Mouse (Mus musculus) CD4-positive, CD25-positive, alpha-beta regulatory T cell, adult 4 months (primary cell): ENCODE measurements around the gene Casq2. TPM values are rescaled to one million over a fixed set of nuclear protein-coding genes. Genes with fewer than 3 reads are reported as not detected.

ENCODE experiments used
- ATAC-seq: one replicate; pipeline ENCODE4 v1.8.0; 2017
- polyA plus RNA-seq, 2 experiments: library from polyadenylated mRNA; unstranded; fragments of 100-300 nt; shearing (Covaris generic); gene quantifications; one replicate each; pipeline ENCODE4 v1.2.1; 2017

Gene Casq2
- polyA plus RNA-seq, 2 experiments from 2014 or later: not detected

DNA sequence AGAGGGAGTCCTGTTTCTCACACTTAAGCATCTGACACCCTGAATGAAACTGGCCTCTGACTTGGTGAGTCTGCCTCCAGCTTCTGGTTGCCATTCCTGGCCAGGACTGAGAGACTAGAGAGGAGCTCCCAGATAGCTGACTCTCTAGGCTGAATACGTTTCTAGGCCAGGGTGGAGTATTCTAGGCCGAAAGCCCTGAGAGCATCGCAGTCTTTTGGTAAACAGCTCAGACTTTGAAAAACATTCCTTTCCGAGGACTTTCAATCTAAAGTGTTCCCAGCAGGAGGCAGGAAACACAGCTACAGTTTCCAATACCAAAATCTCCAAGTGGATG is 80.0 kb downstream of the Casq2 start:
- ATAC-seq: no peak

DNA sequence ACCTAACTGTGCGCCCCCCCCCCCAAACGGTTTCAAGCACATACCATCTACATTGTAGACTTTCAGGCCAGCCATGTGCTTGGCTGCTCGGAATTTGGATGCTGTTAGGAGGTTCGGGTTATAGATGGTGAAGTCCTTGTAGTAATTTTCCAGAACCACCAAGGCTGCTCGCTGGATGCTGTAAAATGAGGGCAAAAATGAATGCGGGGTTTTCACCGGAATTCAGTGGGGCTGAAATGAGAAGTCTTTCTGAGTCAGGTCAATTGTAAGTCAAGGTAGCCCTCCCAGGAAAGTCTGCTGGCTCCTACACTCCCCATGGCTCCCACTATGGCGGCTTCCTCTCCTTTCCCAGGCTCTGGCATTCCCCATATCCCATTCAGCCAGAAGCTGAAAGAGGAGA is 80.6 kb downstream of the Casq2 start:
- no peak for ATAC-seq

DNA sequence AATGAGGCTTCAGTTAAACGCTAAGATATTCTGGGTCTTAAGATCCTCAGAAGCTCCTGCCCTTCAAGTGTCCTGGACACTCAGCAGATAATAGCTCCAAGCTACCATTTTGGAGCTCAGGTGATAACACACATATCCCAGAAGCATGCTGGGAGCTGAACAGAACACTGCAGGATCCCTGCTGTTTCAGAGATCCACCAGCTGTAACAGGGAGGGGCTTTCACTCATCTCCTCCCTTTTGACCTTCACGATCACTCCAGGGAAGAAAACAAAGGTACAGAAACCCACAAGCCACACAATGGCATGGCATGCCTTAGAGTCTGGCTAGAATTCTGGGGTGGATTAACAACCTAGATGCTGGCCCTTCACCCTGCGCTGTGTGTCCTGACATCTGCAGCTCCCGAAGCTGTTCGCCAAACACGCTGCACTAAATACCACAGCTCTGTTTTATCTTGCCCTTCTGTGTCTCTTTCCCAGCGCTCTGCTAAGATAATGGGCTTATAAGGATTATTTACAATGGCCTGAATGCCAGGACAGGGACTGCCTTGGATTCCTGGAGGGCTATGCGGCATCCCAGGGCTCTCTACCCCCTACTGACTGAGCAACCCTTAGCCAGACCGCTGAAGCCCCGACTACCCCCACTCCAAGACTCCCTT is 81.5 kb downstream of the Casq2 start:
- ATAC-seq: no peak

GRCm38 (mm10) chr3:102169197-102169905 is 83.1 kb downstream of the Casq2 start:
- no peak for ATAC-seq

- ATAC-seq: no peak
Measured at GRCm38 (mm10) chr3:102174118-102174865, 88.1 kb downstream of the Casq2 start.

GRCm38 (mm10) chr3:102175701-102176100 is 89.5 kb downstream of the Casq2 start:
- no peak for ATAC-seq

- no peak for ATAC-seq
Measured at GRCm38 (mm10) chr3:102176116-102176515, 89.9 kb downstream of the Casq2 start.

- ATAC-seq: no peak
Measured at GRCm38 (mm10) chr3:102177837-102178615, 91.8 kb downstream of the Casq2 start.

- ATAC-seq: no peak
Measured at GRCm38 (mm10) chr3:102179869-102180268, 93.7 kb downstream of the Casq2 start.

DNA sequence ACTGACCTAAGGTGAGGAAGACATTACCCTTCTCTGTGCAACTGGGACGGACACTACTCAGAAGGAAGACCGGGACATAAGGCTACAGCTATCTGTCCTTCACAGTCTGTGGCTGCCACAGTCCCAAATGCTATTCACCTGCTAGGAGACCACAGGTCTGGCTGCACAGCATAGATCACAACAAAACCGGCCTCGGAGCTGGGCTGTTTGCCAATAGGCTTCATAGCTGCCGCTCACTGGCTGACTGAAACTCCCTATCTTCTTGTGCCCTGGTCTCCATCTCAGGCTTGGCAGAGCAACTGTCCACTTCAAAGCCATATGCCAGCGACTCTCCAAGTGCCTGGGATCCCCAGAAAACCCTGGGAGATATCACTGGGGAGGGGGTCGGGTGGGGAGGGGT is 94.5 kb downstream of the Casq2 start:
- ATAC-seq: no peak

DNA sequence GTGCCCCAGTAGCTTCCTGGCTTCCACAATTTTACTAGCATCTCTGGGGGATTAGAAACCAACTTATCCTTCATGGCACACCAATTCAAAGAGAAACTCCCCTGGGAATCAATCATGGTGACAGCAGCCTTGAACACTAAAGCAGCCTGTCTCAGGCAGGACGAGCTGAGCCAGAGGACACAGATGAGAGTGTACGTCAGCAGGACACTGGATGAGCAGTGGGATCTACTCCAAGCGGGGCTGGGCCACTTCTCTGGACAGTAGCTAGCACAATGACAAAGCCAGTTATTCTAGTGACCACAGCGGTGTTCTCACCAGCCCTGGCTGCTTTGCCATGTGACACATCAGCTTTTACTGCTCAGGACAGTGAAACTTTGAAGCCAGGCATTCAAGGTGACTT is 95.0 kb downstream of the Casq2 start:
- ATAC-seq: no peak

- ATAC-seq: no peak
Measured at GRCm38 (mm10) chr3:102182601-102183000, 96.4 kb downstream of the Casq2 start.

DNA sequence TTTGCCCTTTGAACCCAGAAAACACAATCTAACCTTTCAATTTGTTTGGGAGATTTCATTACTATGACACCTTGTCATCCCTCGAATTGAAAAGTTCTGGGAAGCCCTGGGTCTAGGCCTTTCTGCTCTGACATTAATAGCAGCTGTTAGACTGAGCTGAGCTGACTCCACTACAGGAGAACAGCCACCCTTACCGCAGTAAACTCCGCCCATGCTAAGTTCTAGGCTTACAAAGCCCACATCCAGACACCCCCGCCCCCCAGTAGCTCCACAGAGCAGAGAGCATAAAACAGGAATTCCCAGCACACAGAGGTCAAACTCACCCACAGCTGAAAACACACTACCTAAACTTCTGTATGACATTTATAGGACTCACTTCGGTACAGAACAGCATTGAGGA is 98.5 kb downstream of the Casq2 start:
- no peak for ATAC-seq

DNA sequence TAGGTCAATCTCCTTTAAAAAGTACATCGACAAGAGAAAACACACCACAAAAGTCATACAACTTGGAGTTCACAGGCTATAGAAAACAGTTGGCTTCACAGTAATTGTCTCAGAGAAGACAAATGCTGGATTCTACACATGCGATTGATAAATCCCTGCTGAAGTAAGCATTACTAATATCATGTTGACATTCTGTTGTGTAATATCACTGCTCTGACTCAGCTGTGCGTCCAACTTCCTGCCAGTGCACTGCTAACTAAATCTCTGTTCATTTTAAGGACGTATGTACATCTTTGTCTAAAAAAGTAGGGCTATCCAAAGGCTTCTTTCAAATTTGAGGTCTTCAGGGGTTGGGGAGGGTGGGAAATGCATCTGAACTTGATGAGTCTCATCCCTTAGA is 101.2 kb downstream of the Casq2 start:
- no peak for ATAC-seq

DNA sequence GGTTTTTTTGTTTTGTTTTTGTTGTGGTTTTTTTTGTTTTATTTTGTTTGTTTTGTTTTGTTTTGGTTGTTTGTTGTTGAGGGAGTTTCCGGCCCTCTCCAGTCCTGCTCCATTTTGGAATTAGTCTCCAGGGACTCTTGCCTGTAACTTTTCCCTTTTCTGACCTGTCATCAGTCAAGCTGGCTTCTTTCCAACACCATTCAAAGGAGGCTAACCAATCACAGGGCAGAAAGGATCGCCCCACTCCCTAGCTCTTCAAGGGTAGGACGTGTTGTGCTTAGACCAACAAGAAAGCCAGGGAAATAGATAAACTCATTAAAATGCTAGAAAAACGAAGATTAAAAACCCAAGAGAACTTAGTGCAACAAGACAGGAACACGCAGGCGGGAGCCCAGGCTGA is 102.8 kb downstream of the Casq2 start:
- no peak for ATAC-seq

- no peak for ATAC-seq
Measured at GRCm38 (mm10) chr3:102190015-102190414, 103.8 kb downstream of the Casq2 start.

GRCm38 (mm10) chr3:102190642-102191041 is 104.4 kb downstream of the Casq2 start:
- ATAC-seq: no peak

DNA sequence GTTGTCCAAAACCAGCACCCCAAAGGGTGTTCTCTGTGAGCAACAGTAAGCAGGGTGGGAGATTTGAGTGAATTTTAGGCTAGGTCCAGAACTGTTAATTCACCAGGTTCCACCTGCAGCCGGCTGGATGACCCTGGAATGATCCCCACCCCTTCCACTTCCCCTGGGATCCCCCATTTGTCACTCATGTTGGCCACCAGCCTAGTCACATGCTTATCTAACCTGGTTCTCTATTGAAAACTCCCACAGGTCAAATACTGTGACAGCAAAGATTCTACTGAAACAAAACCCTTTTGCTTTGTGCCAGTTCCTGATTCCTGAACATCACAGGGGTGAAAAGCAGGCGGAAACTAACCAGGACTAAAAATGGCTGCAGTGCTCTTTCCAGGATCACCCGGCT is 105.4 kb downstream of the Casq2 start:
- no peak for ATAC-seq

GRCm38 (mm10) chr3:102192621-102193020 is 106.4 kb downstream of the Casq2 start:
- ATAC-seq: no peak

DNA sequence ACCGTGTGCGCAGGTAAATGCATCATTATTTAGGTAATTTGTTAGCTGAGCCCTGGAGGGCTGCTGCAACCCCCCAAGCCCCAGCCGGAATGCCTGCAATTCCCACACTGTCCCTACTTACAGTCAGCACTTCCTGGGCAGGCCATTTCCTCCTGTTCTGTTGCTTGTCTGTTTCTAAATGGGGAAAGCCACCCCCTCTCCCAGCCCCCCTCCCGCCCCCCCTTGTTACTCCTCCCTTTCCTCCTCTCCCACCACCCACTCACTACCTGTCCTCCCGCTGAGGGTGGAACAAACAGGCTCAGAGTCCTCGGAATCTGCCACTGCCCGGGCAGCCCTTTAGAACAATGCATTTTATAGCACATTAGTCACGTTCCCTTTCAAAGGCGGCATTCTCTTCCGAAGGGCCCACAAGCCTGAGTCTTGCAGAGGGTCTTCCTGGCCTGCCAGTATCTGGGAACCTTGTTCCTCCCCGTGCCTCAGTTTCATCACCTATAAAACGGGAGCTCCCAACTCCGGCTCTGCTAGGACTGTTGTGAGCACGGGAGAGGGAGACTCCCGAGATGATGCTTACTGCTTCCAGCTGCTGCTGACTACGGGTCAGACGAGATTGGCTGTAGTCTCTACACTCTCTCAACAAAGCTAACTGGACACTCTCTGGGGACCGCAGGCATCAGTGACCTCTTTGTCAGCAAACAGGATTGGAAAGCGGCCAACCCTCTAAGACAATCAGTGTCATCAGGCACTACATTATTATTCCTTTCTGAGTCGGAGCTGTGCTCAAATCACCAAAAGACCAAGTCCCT is 107.5 kb downstream of the Casq2 start:
- no peak for ATAC-seq

GRCm38 (mm10) chr3:102194291-102195051 is 108.3 kb downstream of the Casq2 start:
- ATAC-seq: no peak
